Mouse (Mus musculus): ENCODE data around the gene Eif4g3. TPM values are rescaled to one million over a fixed set of nuclear protein-coding genes. Genes with fewer than 3 reads are reported as not detected.

Eif4g3 gene
- polyA plus RNA-seq, 1 experiment from 2014 or later, result 56.9 TPM

GRCm38 (mm10) chr4:138138219-138138618, 145.4 kb downstream of the Eif4g3 start:
- Histone ChIP-seq H3K9ac (ENCODE audit: low read depth, low read length) (no peak overlapping the region), H3K9me3 (ENCODE audit: control insufficient read depth, low read length) (no peaks in the 10 kb centered on the region), H3K4me3 (ENCODE audit: low read depth, low read length) (no peak overlapping the region), H3K4me1 (replicated peaks; ENCODE audit: control insufficient read depth, insufficient read depth, low read length) (no peaks in the 10 kb centered on the region), H3K36me3 (ENCODE audit: control insufficient read depth, insufficient read depth, low read length) (no peaks in the 10 kb centered on the region), H3K27ac (ENCODE audit: low read depth, low read length) (no peak overlapping the region), H3K4me2 (replicated peaks; ENCODE audit: low read depth, low read length) (no peak overlapping the region), H3K27me3 (ENCODE audit: control insufficient read depth, insufficient read depth, low read length) (no peaks in the 10 kb centered on the region)
- 92% methylated on average over 7 of the region's 7 CpGs for WGBS
- ATAC-seq (ENCODE audit: low FRiP score) (no peak), DNase-seq (ENCODE audit: low spot score) (no peak)

DNA sequence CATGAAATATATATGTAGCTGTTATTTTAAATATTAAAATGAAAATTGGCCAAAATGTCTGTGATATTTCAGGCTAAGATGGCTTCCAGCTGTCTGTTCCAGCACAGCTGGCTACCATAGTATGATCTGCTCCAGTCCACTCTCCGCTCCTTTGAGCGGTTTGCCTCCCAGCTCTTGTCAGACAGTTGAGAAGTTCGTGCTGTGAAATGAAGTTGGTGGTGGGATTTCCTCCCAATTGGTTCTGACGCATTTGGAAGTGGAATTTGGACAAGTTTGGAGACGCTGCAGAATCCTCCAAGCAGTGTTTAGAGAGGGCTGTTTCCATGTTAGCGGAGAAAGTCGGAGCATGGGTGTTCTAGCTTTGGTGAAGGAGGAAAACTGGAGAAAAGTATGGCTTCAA, 148.5 kb downstream of the Eif4g3 start:
- Histone ChIP-seq H3K36me3 (ENCODE audit: control insufficient read depth, insufficient read depth, low read length) (no peaks in the 10 kb centered on the region), H3K4me3 (ENCODE audit: low read depth, low read length) (no peak overlapping the region), H3K27ac (ENCODE audit: low read depth, low read length) (no peak overlapping the region), H3K4me1 (replicated peaks; ENCODE audit: control insufficient read depth, insufficient read depth, low read length) (no peaks in the 10 kb centered on the region), H3K4me2 (replicated peaks; ENCODE audit: low read depth, low read length) (no peak overlapping the region), H3K9ac (ENCODE audit: low read depth, low read length) (no peak overlapping the region), H3K27me3 (ENCODE audit: control insufficient read depth, insufficient read depth, low read length) (no peaks in the 10 kb centered on the region), H3K9me3 (ENCODE audit: control insufficient read depth, low read length) (no peaks in the 10 kb centered on the region)
- no peak for ATAC-seq (ENCODE audit: low FRiP score)
- no peak for DNase-seq (ENCODE audit: low spot score)
- 88% methylated on average over 7 of the region's 7 CpGs for WGBS

GRCm38 (mm10) chr4:138147176-138147575, 154.4 kb downstream of the Eif4g3 start:
- Histone ChIP-seq H3K4me2 (replicated peaks; ENCODE audit: low read depth, low read length) (no peak overlapping the region), H3K27ac (ENCODE audit: low read depth, low read length) (no peak overlapping the region), H3K9ac (ENCODE audit: low read depth, low read length) (no peak overlapping the region), H3K27me3 (ENCODE audit: control insufficient read depth, insufficient read depth, low read length) (no peaks in the 10 kb centered on the region), H3K9me3 (ENCODE audit: control insufficient read depth, low read length) (no peaks in the 10 kb centered on the region), H3K36me3 (ENCODE audit: control insufficient read depth, insufficient read depth, low read length) (no peaks in the 10 kb centered on the region), H3K4me1 (replicated peaks; ENCODE audit: control insufficient read depth, insufficient read depth, low read length) (no peaks in the 10 kb centered on the region), H3K4me3 (ENCODE audit: low read depth, low read length) (no peak overlapping the region)
- ATAC-seq (ENCODE audit: low FRiP score), result no peak
- 84% methylated on average over 8 of the region's 8 CpGs for WGBS
- DNase-seq (ENCODE audit: low spot score), result no peak

- no peaks in the 10 kb centered on the region for H3K9me3 ChIP-seq (ENCODE audit: control insufficient read depth, low read length)
- WGBS, result 91% methylated on average over 4 of the region's 4 CpGs
- H3K36me3 ChIP-seq (ENCODE audit: control insufficient read depth, insufficient read depth, low read length), result no peaks in the 10 kb centered on the region
- no peak overlapping the region for H3K4me3 ChIP-seq (ENCODE audit: low read depth, low read length)
- no peak overlapping the region for H3K9ac ChIP-seq (ENCODE audit: low read depth, low read length)
- no peak for DNase-seq (ENCODE audit: low spot score)
- no peak overlapping the region for H3K27ac ChIP-seq (ENCODE audit: low read depth, low read length)
- H3K4me1 ChIP-seq (replicated peaks; ENCODE audit: control insufficient read depth, insufficient read depth, low read length), result no peaks in the 10 kb centered on the region
- H3K27me3 ChIP-seq (ENCODE audit: control insufficient read depth, insufficient read depth, low read length), result no peaks in the 10 kb centered on the region
- no peak for ATAC-seq (ENCODE audit: low FRiP score)
- H3K4me2 ChIP-seq (replicated peaks; ENCODE audit: low read depth, low read length), result no peak overlapping the region
Measured at GRCm38 (mm10) chr4:138149977-138150376, 157.2 kb downstream of the Eif4g3 start.

DNA sequence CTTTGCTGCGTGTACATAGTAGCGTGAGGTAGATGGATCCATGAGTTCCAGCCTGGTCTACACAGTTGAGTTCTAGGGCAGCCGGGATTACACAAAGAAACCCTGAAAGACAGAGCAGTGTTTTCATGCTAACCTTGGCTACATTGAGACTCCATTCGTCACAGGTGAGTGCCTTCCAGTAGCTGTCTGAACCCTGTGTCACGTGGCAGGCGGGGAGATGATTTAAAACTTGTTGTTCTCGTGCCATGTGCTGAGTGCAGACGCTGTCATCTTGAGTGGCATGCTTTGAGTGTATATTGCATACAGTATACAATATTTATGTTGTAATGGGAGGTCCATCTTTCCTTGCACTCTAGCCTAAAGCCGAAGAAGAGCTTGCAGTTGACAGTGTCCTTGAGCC, 158.4 kb downstream of the Eif4g3 start:
- ATAC-seq (ENCODE audit: low FRiP score), result no peak
- 94% methylated on average over 9 of the region's 9 CpGs for WGBS
- H3K4me3 ChIP-seq (ENCODE audit: low read depth, low read length), result no peak overlapping the region

GRCm38 (mm10) chr4:138153980-138154379, 161.2 kb downstream of the Eif4g3 start:
- ATAC-seq (ENCODE audit: low FRiP score) (no peak), DNase-seq (ENCODE audit: low spot score) (peak; percentile 59)
- no peak overlapping the region for H3K4me3 ChIP-seq (ENCODE audit: low read depth, low read length)
- no peaks in the 10 kb centered on the region for H3K9me3 ChIP-seq (ENCODE audit: control insufficient read depth, low read length)
- H3K4me1 ChIP-seq (replicated peaks; ENCODE audit: control insufficient read depth, insufficient read depth, low read length), result no peaks in the 10 kb centered on the region
- H3K9ac ChIP-seq (ENCODE audit: low read depth, low read length), result no peak overlapping the region
- H3K36me3 ChIP-seq (ENCODE audit: control insufficient read depth, insufficient read depth, low read length), result peaks cover 3% of the 10 kb centered on the region; the same call in 1 of the 2 replicates
- 56% methylated on average over 3 of the region's 3 CpGs for WGBS
- no peaks in the 10 kb centered on the region for H3K27me3 ChIP-seq (ENCODE audit: control insufficient read depth, insufficient read depth, low read length)
- H3K4me2 ChIP-seq (replicated peaks; ENCODE audit: low read depth, low read length), result no peak overlapping the region
- no peak overlapping the region for H3K27ac ChIP-seq (ENCODE audit: low read depth, low read length)

More for the DNA sequence above, 158.4 kb downstream of the Eif4g3 start:
- H3K9me3 ChIP-seq (ENCODE audit: control insufficient read depth, low read length), result no peaks in the 10 kb centered on the region
- no peak overlapping the region for H3K4me2 ChIP-seq (replicated peaks; ENCODE audit: low read depth, low read length)
- no peak overlapping the region; the same call in 1 of the 2 replicates for H3K27ac ChIP-seq (ENCODE audit: low read depth, low read length)
- H3K4me1 ChIP-seq (replicated peaks; ENCODE audit: control insufficient read depth, insufficient read depth, low read length), result no peaks in the 10 kb centered on the region
- no peak for DNase-seq (ENCODE audit: low spot score)
- H3K36me3 ChIP-seq (ENCODE audit: control insufficient read depth, insufficient read depth, low read length), result no peaks in the 10 kb centered on the region
- H3K9ac ChIP-seq (ENCODE audit: low read depth, low read length), result no peak overlapping the region
- H3K27me3 ChIP-seq (ENCODE audit: control insufficient read depth, insufficient read depth, low read length), result no peaks in the 10 kb centered on the region

DNA sequence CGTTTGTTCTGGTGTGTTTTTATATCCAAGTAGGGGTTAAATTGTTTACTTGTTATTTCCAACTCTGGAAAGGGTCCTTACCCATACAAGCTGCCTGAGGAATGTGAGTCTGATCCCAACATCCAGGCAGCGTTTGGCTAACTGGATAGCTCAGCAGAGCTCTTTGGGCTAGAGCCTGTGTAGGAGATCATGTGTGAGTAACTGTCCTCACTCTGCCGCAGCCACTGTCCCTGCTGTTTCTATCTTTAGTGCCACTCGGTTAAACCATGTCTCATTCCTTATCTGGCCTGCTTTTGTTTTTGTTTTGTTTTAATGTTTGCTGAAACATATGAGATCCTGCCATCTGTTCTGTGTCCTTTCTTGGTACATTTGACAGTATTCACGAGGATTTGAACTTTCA, 168.1 kb downstream of the Eif4g3 start:
- Histone ChIP-seq H3K4me1 (replicated peaks; ENCODE audit: control insufficient read depth, insufficient read depth, low read length) (no peaks in the 10 kb centered on the region), H3K36me3 (ENCODE audit: control insufficient read depth, insufficient read depth, low read length) (peaks cover 3% of the 10 kb centered on the region; the same call in 1 of the 2 replicates), H3K9ac (ENCODE audit: low read depth, low read length) (no peak overlapping the region), H3K27me3 (ENCODE audit: control insufficient read depth, insufficient read depth, low read length) (no peaks in the 10 kb centered on the region), H3K27ac (ENCODE audit: low read depth, low read length) (no peak overlapping the region), H3K9me3 (ENCODE audit: control insufficient read depth, low read length) (no peaks in the 10 kb centered on the region), H3K4me2 (replicated peaks; ENCODE audit: low read depth, low read length) (no peak overlapping the region), H3K4me3 (ENCODE audit: low read depth, low read length) (no peak overlapping the region)
- no peak for ATAC-seq (ENCODE audit: low FRiP score)
- no peak for DNase-seq (ENCODE audit: low spot score)
- WGBS, result 92% methylated on average over 5 of the region's 5 CpGs

- Histone ChIP-seq H3K4me1 (replicated peaks; ENCODE audit: control insufficient read depth, insufficient read depth, low read length) (no peaks in the 10 kb centered on the region), H3K4me2 (replicated peaks; ENCODE audit: low read depth, low read length) (no peak overlapping the region), H3K9ac (ENCODE audit: low read depth, low read length) (no peak overlapping the region), H3K4me3 (ENCODE audit: low read depth, low read length) (no peak overlapping the region), H3K36me3 (ENCODE audit: control insufficient read depth, insufficient read depth, low read length) (peaks cover 3% of the 10 kb centered on the region; the same call in 1 of the 2 replicates), H3K27me3 (ENCODE audit: control insufficient read depth, insufficient read depth, low read length) (no peaks in the 10 kb centered on the region), H3K27ac (ENCODE audit: low read depth, low read length) (no peak overlapping the region), H3K9me3 (ENCODE audit: control insufficient read depth, low read length) (no peaks in the 10 kb centered on the region)
- ATAC-seq (ENCODE audit: low FRiP score) (no peak), DNase-seq (ENCODE audit: low spot score) (no peak)
- 83% methylated on average over 3 of the region's 3 CpGs for WGBS
Measured at GRCm38 (mm10) chr4:138161550-138161949, 168.7 kb downstream of the Eif4g3 start.

DNA sequence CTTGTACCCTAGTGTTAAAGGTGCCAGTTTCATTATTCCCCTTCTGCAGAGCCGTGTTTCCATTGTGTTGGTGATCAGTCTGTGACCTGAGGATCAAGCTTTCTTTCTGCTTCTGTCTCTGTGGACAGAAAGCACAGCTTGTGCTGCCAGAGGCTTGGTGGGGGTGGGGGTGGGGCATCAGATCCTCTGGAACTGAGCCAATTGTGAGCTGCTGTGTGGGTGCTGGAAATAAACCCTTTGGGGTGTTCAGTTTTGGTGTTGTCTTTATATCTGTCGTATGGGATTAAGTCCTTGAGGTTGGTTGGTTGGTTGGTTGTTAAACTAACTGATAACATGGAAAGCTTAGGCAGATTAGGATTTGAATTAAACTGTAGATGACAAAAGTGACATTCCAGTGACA, 171.0 kb downstream of the Eif4g3 start:
- no peaks in the 10 kb centered on the region for H3K9me3 ChIP-seq (ENCODE audit: control insufficient read depth, low read length)
- H3K4me2 ChIP-seq (replicated peaks; ENCODE audit: low read depth, low read length), result no peak overlapping the region
- no peak overlapping the region for H3K9ac ChIP-seq (ENCODE audit: low read depth, low read length)
- H3K36me3 ChIP-seq (ENCODE audit: control insufficient read depth, insufficient read depth, low read length), result no peaks in the 10 kb centered on the region; the same call in 1 of the 2 replicates
- ATAC-seq (ENCODE audit: low FRiP score) (no peak), DNase-seq (ENCODE audit: low spot score) (peak; percentile 23)
- 61% methylated on average over 2 of the region's 2 CpGs for WGBS
- H3K27ac ChIP-seq (ENCODE audit: low read depth, low read length), result peak overlapping the region; percentile 58; the same call in 1 of the 2 replicates
- no peaks in the 10 kb centered on the region for H3K4me1 ChIP-seq (replicated peaks; ENCODE audit: control insufficient read depth, insufficient read depth, low read length)
- no peaks in the 10 kb centered on the region for H3K27me3 ChIP-seq (ENCODE audit: control insufficient read depth, insufficient read depth, low read length)
- H3K4me3 ChIP-seq (ENCODE audit: low read depth, low read length), result no peak overlapping the region

All from hindbrain, embryonic 11.5 days (tissue).